Mouse (Mus musculus) CH12.LX (cell line): ENCODE data around the gene Cep55. TPM values are rescaled to one million over a fixed set of nuclear protein-coding genes. Genes with fewer than 3 reads are reported as not detected.

Source experiments
- DNase-seq: peaks from one replicate; pipeline ENCODE4 v3.0.0-alpha.2; 2013; ENCODE audit errors: extremely low read depth
- H3K27ac ChIP-seq: 2 replicates; pipeline ENCODE4 v1.5.1; 2012; ENCODE audit warnings: low read depth, mild to moderate bottlenecking, control low read depth, moderate library complexity; ENCODE audit not compliant: insufficient read depth
- H3K27me3 ChIP-seq: replicated peaks from 2 replicates; pipeline ENCODE3; 2012; ENCODE audit warnings: inconsistent platforms
- H3K36me3 ChIP-seq, 2 experiments: replicated peaks in 1 of 2; 2 replicates each; pipeline versions ENCODE3 to v1.6.1; 2012; ENCODE audit warnings: inconsistent platforms in 1 of 2, low read length in 1 of 2, mild to moderate bottlenecking in 1 of 2, mixed read lengths in 1 of 2, moderate library complexity in 1 of 2; ENCODE audit not compliant: control insufficient read depth in 1 of 2, insufficient read depth in 1 of 2
- H3K4me1 ChIP-seq, 2 experiments: 2 replicates each; pipeline ENCODE4 v1.6.1; 2012; ENCODE audit warnings: inconsistent platforms in 1 of 2, moderate library complexity in 1 of 2; ENCODE audit not compliant: insufficient read depth in 2 of 2, control insufficient read depth in 1 of 2
- H3K4me2 ChIP-seq: 2 replicates; pipeline ENCODE4 v1.6.1; 2012; ENCODE audit warnings: low read depth, mild to moderate bottlenecking, control low read depth; ENCODE audit not compliant: poor library complexity, insufficient read depth, severe bottlenecking
- H3K4me3 ChIP-seq, 3 experiments: fragments of 150-350 bp in 1 of 3; sonication (generic) in 1 of 3; replicated peaks in 1 of 3; 2 replicates each; pipeline versions ENCODE3 to v1.5.1; 2011 to 2012; ENCODE audit warnings: low read depth in 2 of 3, low read length in 2 of 3, mild to moderate bottlenecking in 2 of 3, moderate library complexity in 2 of 3, control low read depth in 1 of 3, improper control_type of control experiment in 1 of 3, inconsistent platforms in 1 of 3, mixed read lengths in 1 of 3; ENCODE audit not compliant: poor library complexity in 1 of 3
- H3K79me2 ChIP-seq: replicated peaks from 2 replicates; pipeline ENCODE4 v1.6.1; 2012; ENCODE audit warnings: mild to moderate bottlenecking, moderate library complexity; ENCODE audit not compliant: control insufficient read depth, poor library complexity, insufficient read depth, severe bottlenecking; ENCODE audit errors: extremely low read depth
- H3K9ac ChIP-seq: 2 replicates; pipeline ENCODE4 v1.6.1; 2012; ENCODE audit warnings: low read depth, mild to moderate bottlenecking, control low read depth, moderate library complexity; ENCODE audit not compliant: insufficient read depth
- H3K9me3 ChIP-seq: replicated peaks from 2 replicates; pipeline ENCODE3; 2012; ENCODE audit warnings: low read length, inconsistent platforms, mixed read lengths
- BHLHE40 ChIP-seq: IDR thresholded peaks from 2 replicates; pipeline ENCODE4 v1.6.1; 2011; ENCODE audit warnings: mild to moderate bottlenecking, low read depth, low read length, improper control_type of control experiment
- CHD1 ChIP-seq: IDR thresholded peaks from 2 replicates; pipeline ENCODE4 v1.6.1; 2012; ENCODE audit warnings: low read depth, low read length, improper control_type of control experiment, inconsistent platforms
- CHD2 ChIP-seq: IDR thresholded peaks from 2 replicates; pipeline ENCODE4 v1.6.1; 2011; ENCODE audit warnings: low read length, improper control_type of control experiment
- ELF1 ChIP-seq: IDR thresholded peaks from 2 replicates; pipeline ENCODE4 v1.6.1; 2014; ENCODE audit warnings: low read depth, mild to moderate bottlenecking, inconsistent platforms, low read length, improper control_type of control experiment
- GABPA ChIP-seq: IDR thresholded peaks from 2 replicates; pipeline ENCODE4 v1.6.1; 2012; ENCODE audit warnings: low read depth, low read length, improper control_type of control experiment, inconsistent platforms; ENCODE audit not compliant: insufficient replicate concordance
- IRF4 ChIP-seq: IDR thresholded peaks from 2 replicates; pipeline ENCODE4 v1.6.1; 2014; ENCODE audit warnings: low read depth, mild to moderate bottlenecking, inconsistent platforms, low read length, improper control_type of control experiment
- KAT2A ChIP-seq: IDR thresholded peaks from 2 replicates; pipeline ENCODE4 v1.6.1; 2012; ENCODE audit warnings: low read length, improper control_type of control experiment, inconsistent platforms; ENCODE audit not compliant: insufficient replicate concordance
- MAFK ChIP-seq: IDR thresholded peaks from 2 replicates; pipeline ENCODE4 v1.6.1; 2011; ENCODE audit warnings: low read length, improper control_type of control experiment; ENCODE audit not compliant: insufficient replicate concordance
- MAX ChIP-seq: IDR thresholded peaks from 2 replicates; pipeline ENCODE4 v1.6.1; 2011; ENCODE audit warnings: low read length, improper control_type of control experiment
- MYC ChIP-seq: IDR thresholded peaks from 2 replicates; pipeline ENCODE4 v1.6.1; 2011; ENCODE audit warnings: low read depth, mild to moderate bottlenecking, improper control_type of control experiment, low read length
- NELFE ChIP-seq: IDR thresholded peaks from 2 replicates; pipeline ENCODE4 v1.6.1; 2011; ENCODE audit warnings: low read depth, low read length, improper control_type of control experiment
- NRF1 ChIP-seq: IDR thresholded peaks from 2 replicates; pipeline ENCODE4 v1.6.1; 2014; ENCODE audit warnings: low read depth, mild to moderate bottlenecking, inconsistent platforms, low read length, improper control_type of control experiment, moderate library complexity
- RAD21 ChIP-seq: IDR thresholded peaks from 2 replicates; pipeline ENCODE4 v1.6.1; 2011; ENCODE audit warnings: low read depth, mild to moderate bottlenecking, low read length, improper control_type of control experiment, moderate library complexity
- SIN3A ChIP-seq: IDR thresholded peaks from 2 replicates; pipeline ENCODE4 v1.6.1; 2012; ENCODE audit warnings: low read length, improper control_type of control experiment, inconsistent platforms
- SMC3 ChIP-seq: IDR thresholded peaks from 2 replicates; pipeline ENCODE4 v1.6.1; 2011; ENCODE audit warnings: low read depth, low read length, improper control_type of control experiment
- TBP ChIP-seq: conservative IDR thresholded peaks from 2 replicates; pipeline ENCODE4 v1.6.1; 2011; ENCODE audit warnings: low read depth, low read length, improper control_type of control experiment
- UBTF ChIP-seq: IDR thresholded peaks from 2 replicates; pipeline ENCODE4 v1.6.1; 2012; ENCODE audit warnings: low read depth, mild to moderate bottlenecking, inconsistent platforms, low read length, improper control_type of control experiment, moderate library complexity
- USF1 ChIP-seq: IDR thresholded peaks from 2 replicates; pipeline ENCODE4 v1.6.1; 2014; ENCODE audit warnings: low read depth, mild to moderate bottlenecking, inconsistent platforms, low read length, improper control_type of control experiment
- ZC3H11A ChIP-seq: IDR thresholded peaks from 2 replicates; pipeline ENCODE4 v1.6.1; 2012; ENCODE audit warnings: low read depth, mild to moderate bottlenecking, inconsistent platforms, low read length, improper control_type of control experiment
- ZKSCAN1 ChIP-seq: IDR thresholded peaks from 2 replicates; pipeline ENCODE4 v1.6.1; 2012; ENCODE audit warnings: low read depth, inconsistent platforms, low read length, improper control_type of control experiment, borderline replicate concordance
- ZMIZ1 ChIP-seq: IDR thresholded peaks from 2 replicates; pipeline ENCODE4 v1.6.1; 2012; ENCODE audit warnings: low read depth, mild to moderate bottlenecking, inconsistent platforms, low read length, improper control_type of control experiment
- ZNF384 ChIP-seq: IDR thresholded peaks from 2 replicates; pipeline ENCODE4 v1.6.1; 2012; ENCODE audit warnings: low read depth, low read length, improper control_type of control experiment, inconsistent platforms
- dilution Hi-C: fragments of 300-500 bp; cut with MboI; formaldehyde crosslinking; loops from 2 replicates; pipeline ENCODE4 v1.14.3; 2020; ENCODE audit warnings: low sequenced_read_pairs; ENCODE audit not compliant: extremely low pct_unique_long_range_greater_than_20kb, extremely low pct_ligation_motif_present
- in situ Hi-C: fragments of 300-500 bp; cut with MboI; formaldehyde crosslinking; loops from 3 replicates; pipeline ENCODE4 v1.14.3; 2019; ENCODE audit warnings: low sequenced_read_pairs, low pct_ligation_motif_present, low pct_unique_long_range_greater_than_20kb, mixed read lengths
- polyA plus RNA-seq: library from polyadenylated mRNA; unstranded; fragments of >175 nt; gene quantifications from 2 replicates; pipeline ENCODE4 v1.2.1, GENCODE M21; 2012; ENCODE audit warnings: low read depth; ENCODE audit not compliant: insufficient read length
- total RNA-seq, 2 experiments: library from RNA; depleted of rRNA; stranded (reverse); fragments of 300-350 nt in 1 of 2; fragments of >200 nt in 1 of 2; gene quantifications; 2 replicates each; pipeline ENCODE4 v1.2.3; 2012 to 2014

The Cep55 gene
- total and polyA plus RNA-seq, 3 experiments, result 29.6 to 76.2 (median 64.2) TPM

- Histone ChIP-seq H3K4me2 (peak overlapping the region; percentile 60; the same call in 1 of the 2 replicates), H3K4me1 (peaks cover 18 to 72% of the 10 kb centered on the region in 2 experiments), H3K9ac (peak overlapping the region; percentile 20; the same call in 1 of the 2 replicates), H3K79me2 (no peaks in the 10 kb centered on the region), H3K27ac (no peak overlapping the region), H3K36me3 (no peaks in the 10 kb centered on the region), H3K4me3 (no peak overlapping the region), H3K9me3 (no peaks in the 10 kb centered on the region), H3K27me3 (no peaks in the 10 kb centered on the region)
- in situ Hi-C loops, result no loop called here
- dilution Hi-C loops, result no loop called here
- TF ChIP-seq GABPA, result no peak
- TF ChIP-seq ZC3H11A, result no peak
- no peak for TF ChIP-seq NRF1
- no peak for TF ChIP-seq SMC3
- TF ChIP-seq CHD2, result no peak
- TF ChIP-seq CHD1, result no peak
- TF ChIP-seq TBP, result no peak
- no peak for TF ChIP-seq RAD21
- DNase-seq, result no peak
Measured at GRCm38 (mm10) chr19:38029292-38029691, 25.5 kb upstream of the Cep55 start.

DNA sequence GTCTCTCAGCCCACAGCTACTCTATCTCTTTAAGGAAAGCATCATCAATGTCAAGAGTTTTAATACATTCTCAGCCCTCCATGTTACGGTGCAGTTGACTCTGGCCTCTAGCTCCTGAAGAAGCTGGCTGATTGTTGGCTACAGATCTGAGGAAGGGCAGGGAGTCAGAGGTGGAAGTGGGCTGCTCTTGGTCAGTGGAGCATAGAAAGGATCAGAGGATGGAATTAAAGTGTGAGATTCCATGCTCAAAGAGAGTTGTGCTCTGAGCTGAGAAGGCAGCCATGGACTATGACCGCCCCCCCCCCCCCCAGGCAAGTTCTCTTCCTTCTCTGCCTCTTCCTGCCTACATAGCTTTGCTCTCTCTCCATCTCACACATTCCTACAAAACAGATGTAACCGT is 24.9 kb upstream of the Cep55 start:
- peak overlapping the region; percentile 20; the same call in 1 of the 2 replicates for H3K9ac ChIP-seq
- H3K4me2 ChIP-seq, result peak overlapping the region; percentile 60
- no peak overlapping the region for H3K27ac ChIP-seq
- TF ChIP-seq KAT2A (no peak), TBP (no peak), NRF1 (no peak), UBTF (no peak), ELF1 (no peak), ZNF384 (no peak), MAFK (no peak), ZKSCAN1 (no peak), NELFE (no peak), MAX (no peak), IRF4 (no peak), MYC (no peak), USF1 (no peak), ZMIZ1 (no peak), SIN3A (no peak), BHLHE40 (no peak), CHD2 (no peak), GABPA (no peak)
- TF ChIP-seq, all 38 proteins: peak for 0
- peaks cover 18 to 67% of the 10 kb centered on the region in 2 experiments for H3K4me1 ChIP-seq
- no peaks in the 10 kb centered on the region for H3K9me3 ChIP-seq
- H3K36me3 ChIP-seq, result no peaks in the 10 kb centered on the region
- peak overlapping the region in 1 of 3 experiments; percentile 29 for H3K4me3 ChIP-seq
- dilution Hi-C loops, result no loop called here
- no peaks in the 10 kb centered on the region for H3K79me2 ChIP-seq
- no peaks in the 10 kb centered on the region for H3K27me3 ChIP-seq
- in situ Hi-C loops, result no loop called here
- DNase-seq, result no peak
